Comparison of ENCODE assay signal across 10 mouse cellular contexts in genomic region chr16:26248939-26249338, GRCm38 (mm10).
"Had no signal": no experiment of that assay in that cellular context is flagged by ENCODE, and none has a peak within 500 bp of the region (broad histone marks: within the 10 kb centered on the region; RNA-seq: fewer than 3 reads in every experiment).

No protein-coding gene starts in this region.

- H3K27ac ChIP-seq: intestine, embryonic 15.5 days; limb, embryonic 13.5 days; liver, embryonic 14.5 days; midbrain, embryonic 12.5 days had no signal

- H3K36me3 ChIP-seq: intestine, embryonic 15.5 days; limb, embryonic 13.5 days; midbrain, embryonic 12.5 days had no signal

- H3K9me3 ChIP-seq: intestine, embryonic 15.5 days; limb, embryonic 13.5 days; midbrain, embryonic 12.5 days had no signal

- H3K4me1 ChIP-seq: intestine, embryonic 15.5 days; limb, embryonic 13.5 days had no signal

- H3K4me3 ChIP-seq: intestine, embryonic 15.5 days; limb, embryonic 13.5 days; midbrain, embryonic 12.5 days had no signal

- DNase-seq: kidney, postnatal 4 days; lung, adult 18-20 months; lung, postnatal 14 days; right cerebral cortex, postnatal 25 days; thymus, postnatal 4 days had no signal

- ATAC-seq: intestine, embryonic 15.5 days; midbrain, embryonic 16.5 days had no signal

- H3K27me3 ChIP-seq: intestine, embryonic 15.5 days; limb, embryonic 13.5 days; midbrain, embryonic 12.5 days had no signal
